Mouse (Mus musculus) CH12.LX (cell line): Measurements from ENCODE around the gene Ralgapa1. TPM values are rescaled to one million over a fixed set of nuclear protein-coding genes. Genes with fewer than 3 reads are reported as not detected.

ENCODE experiments used
- DNase-seq: peaks from one replicate; pipeline ENCODE4 v3.0.0-alpha.2; 2013; ENCODE audit errors: extremely low read depth
- H3K27ac ChIP-seq: 2 replicates; pipeline ENCODE4 v1.5.1; 2012; ENCODE audit warnings: low read depth, mild to moderate bottlenecking, control low read depth, moderate library complexity; ENCODE audit not compliant: insufficient read depth
- H3K27me3 ChIP-seq: replicated peaks from 2 replicates; pipeline ENCODE3; 2012; ENCODE audit warnings: inconsistent platforms
- H3K36me3 ChIP-seq, 2 experiments: replicated peaks in 1 of 2; 2 replicates each; pipeline versions ENCODE3 to v1.6.1; 2012; ENCODE audit warnings: inconsistent platforms in 1 of 2, low read length in 1 of 2, mild to moderate bottlenecking in 1 of 2, mixed read lengths in 1 of 2, moderate library complexity in 1 of 2; ENCODE audit not compliant: control insufficient read depth in 1 of 2, insufficient read depth in 1 of 2
- H3K4me1 ChIP-seq, 2 experiments: 2 replicates each; pipeline ENCODE4 v1.6.1; 2012; ENCODE audit warnings: inconsistent platforms in 1 of 2, moderate library complexity in 1 of 2; ENCODE audit not compliant: insufficient read depth in 2 of 2, control insufficient read depth in 1 of 2
- H3K4me2 ChIP-seq: 2 replicates; pipeline ENCODE4 v1.6.1; 2012; ENCODE audit warnings: low read depth, mild to moderate bottlenecking, control low read depth; ENCODE audit not compliant: poor library complexity, insufficient read depth, severe bottlenecking
- H3K4me3 ChIP-seq, 3 experiments: fragments of 150-350 bp in 1 of 3; sonication (generic) in 1 of 3; replicated peaks in 1 of 3; 2 replicates each; pipeline versions ENCODE3 to v1.5.1; 2011 to 2012; ENCODE audit warnings: low read depth in 2 of 3, low read length in 2 of 3, mild to moderate bottlenecking in 2 of 3, moderate library complexity in 2 of 3, control low read depth in 1 of 3, improper control_type of control experiment in 1 of 3, inconsistent platforms in 1 of 3, mixed read lengths in 1 of 3; ENCODE audit not compliant: poor library complexity in 1 of 3
- H3K79me2 ChIP-seq: replicated peaks from 2 replicates; pipeline ENCODE4 v1.6.1; 2012; ENCODE audit warnings: mild to moderate bottlenecking, moderate library complexity; ENCODE audit not compliant: control insufficient read depth, poor library complexity, insufficient read depth, severe bottlenecking; ENCODE audit errors: extremely low read depth
- H3K9ac ChIP-seq: 2 replicates; pipeline ENCODE4 v1.6.1; 2012; ENCODE audit warnings: low read depth, mild to moderate bottlenecking, control low read depth, moderate library complexity; ENCODE audit not compliant: insufficient read depth
- H3K9me3 ChIP-seq: replicated peaks from 2 replicates; pipeline ENCODE3; 2012; ENCODE audit warnings: low read length, inconsistent platforms, mixed read lengths
- BHLHE40 ChIP-seq: IDR thresholded peaks from 2 replicates; pipeline ENCODE4 v1.6.1; 2011; ENCODE audit warnings: mild to moderate bottlenecking, low read depth, low read length, improper control_type of control experiment
- CHD1 ChIP-seq: IDR thresholded peaks from 2 replicates; pipeline ENCODE4 v1.6.1; 2012; ENCODE audit warnings: low read depth, low read length, improper control_type of control experiment, inconsistent platforms
- CHD2 ChIP-seq: IDR thresholded peaks from 2 replicates; pipeline ENCODE4 v1.6.1; 2011; ENCODE audit warnings: low read length, improper control_type of control experiment
- CTCF ChIP-seq, 2 experiments: IDR thresholded peaks in 1 of 2; conservative IDR thresholded peaks in 1 of 2; 2 replicates each; pipeline ENCODE4 v1.5.1; 2011 to 2012; ENCODE audit warnings: low read depth in 2 of 2, low read length in 2 of 2, improper control_type of control experiment in 1 of 2, inconsistent platforms in 1 of 2, mild to moderate bottlenecking in 1 of 2, moderate library complexity in 1 of 2
- E2F4 ChIP-seq: IDR thresholded peaks from 2 replicates; pipeline ENCODE4 v1.6.1; 2011; ENCODE audit warnings: low read depth, low read length, improper control_type of control experiment; ENCODE audit not compliant: insufficient replicate concordance
- ELF1 ChIP-seq: IDR thresholded peaks from 2 replicates; pipeline ENCODE4 v1.6.1; 2014; ENCODE audit warnings: low read depth, mild to moderate bottlenecking, inconsistent platforms, low read length, improper control_type of control experiment
- EP300 ChIP-seq: IDR thresholded peaks from 2 replicates; pipeline ENCODE4 v1.6.1; 2011; ENCODE audit warnings: low read length, improper control_type of control experiment
- IRF4 ChIP-seq: IDR thresholded peaks from 2 replicates; pipeline ENCODE4 v1.6.1; 2014; ENCODE audit warnings: low read depth, mild to moderate bottlenecking, inconsistent platforms, low read length, improper control_type of control experiment
- JUN ChIP-seq: IDR thresholded peaks from 2 replicates; pipeline ENCODE4 v1.6.1; 2011; ENCODE audit warnings: low read depth, mild to moderate bottlenecking, low read length, improper control_type of control experiment, moderate library complexity; ENCODE audit not compliant: insufficient read depth
- KAT2A ChIP-seq: IDR thresholded peaks from 2 replicates; pipeline ENCODE4 v1.6.1; 2012; ENCODE audit warnings: low read length, improper control_type of control experiment, inconsistent platforms; ENCODE audit not compliant: insufficient replicate concordance
- MAFK ChIP-seq: IDR thresholded peaks from 2 replicates; pipeline ENCODE4 v1.6.1; 2011; ENCODE audit warnings: low read length, improper control_type of control experiment; ENCODE audit not compliant: insufficient replicate concordance
- MAX ChIP-seq: IDR thresholded peaks from 2 replicates; pipeline ENCODE4 v1.6.1; 2011; ENCODE audit warnings: low read length, improper control_type of control experiment
- MAZ ChIP-seq: IDR thresholded peaks from 2 replicates; pipeline ENCODE4 v1.6.1; 2012; ENCODE audit warnings: low read depth, mild to moderate bottlenecking, inconsistent platforms, low read length, improper control_type of control experiment, moderate library complexity
- MEF2A ChIP-seq: IDR thresholded peaks from 2 replicates; pipeline ENCODE4 v1.6.1; 2014; ENCODE audit warnings: low read depth, mild to moderate bottlenecking, inconsistent platforms, low read length, improper control_type of control experiment, borderline replicate concordance
- MXI1 ChIP-seq: IDR thresholded peaks from 2 replicates; pipeline ENCODE4 v1.6.1; 2011; ENCODE audit warnings: mild to moderate bottlenecking, low read depth, low read length, improper control_type of control experiment
- MYC ChIP-seq: IDR thresholded peaks from 2 replicates; pipeline ENCODE4 v1.6.1; 2011; ENCODE audit warnings: low read depth, mild to moderate bottlenecking, improper control_type of control experiment, low read length
- NELFE ChIP-seq: IDR thresholded peaks from 2 replicates; pipeline ENCODE4 v1.6.1; 2011; ENCODE audit warnings: low read depth, low read length, improper control_type of control experiment
- POLR2A ChIP-seq: IDR thresholded peaks from 2 replicates; pipeline ENCODE4 v1.6.1; 2011; ENCODE audit warnings: low read depth, mild to moderate bottlenecking, improper control_type of control experiment, low read length
- POLR2AphosphoS2 ChIP-seq: IDR thresholded peaks from 2 replicates; pipeline ENCODE4 v1.6.1; 2011; ENCODE audit warnings: low read depth, low read length, improper control_type of control experiment
- RAD21 ChIP-seq: IDR thresholded peaks from 2 replicates; pipeline ENCODE4 v1.6.1; 2011; ENCODE audit warnings: low read depth, mild to moderate bottlenecking, low read length, improper control_type of control experiment, moderate library complexity
- RCOR1 ChIP-seq: conservative IDR thresholded peaks from 2 replicates; pipeline ENCODE4 v1.6.1; 2012; ENCODE audit warnings: low read depth, mild to moderate bottlenecking, inconsistent platforms, low read length, improper control_type of control experiment
- SMC3 ChIP-seq: IDR thresholded peaks from 2 replicates; pipeline ENCODE4 v1.6.1; 2011; ENCODE audit warnings: low read depth, low read length, improper control_type of control experiment
- TCF12 ChIP-seq: IDR thresholded peaks from 2 replicates; pipeline ENCODE4 v1.6.1; 2014; ENCODE audit warnings: low read depth, mild to moderate bottlenecking, inconsistent platforms, low read length, improper control_type of control experiment
- UBTF ChIP-seq: IDR thresholded peaks from 2 replicates; pipeline ENCODE4 v1.6.1; 2012; ENCODE audit warnings: low read depth, mild to moderate bottlenecking, inconsistent platforms, low read length, improper control_type of control experiment, moderate library complexity
- USF2 ChIP-seq: conservative IDR thresholded peaks from 2 replicates; pipeline ENCODE4 v1.6.1; 2011; ENCODE audit warnings: low read depth, low read length, improper control_type of control experiment
- ZMIZ1 ChIP-seq: IDR thresholded peaks from 2 replicates; pipeline ENCODE4 v1.6.1; 2012; ENCODE audit warnings: low read depth, mild to moderate bottlenecking, inconsistent platforms, low read length, improper control_type of control experiment
- ZNF384 ChIP-seq: IDR thresholded peaks from 2 replicates; pipeline ENCODE4 v1.6.1; 2012; ENCODE audit warnings: low read depth, low read length, improper control_type of control experiment, inconsistent platforms
- dilution Hi-C: fragments of 300-500 bp; cut with MboI; formaldehyde crosslinking; loops from 2 replicates; pipeline ENCODE4 v1.14.3; 2020; ENCODE audit warnings: low sequenced_read_pairs; ENCODE audit not compliant: extremely low pct_unique_long_range_greater_than_20kb, extremely low pct_ligation_motif_present
- in situ Hi-C: fragments of 300-500 bp; cut with MboI; formaldehyde crosslinking; loops from 3 replicates; pipeline ENCODE4 v1.14.3; 2019; ENCODE audit warnings: low sequenced_read_pairs, low pct_ligation_motif_present, low pct_unique_long_range_greater_than_20kb, mixed read lengths
- polyA plus RNA-seq: library from polyadenylated mRNA; unstranded; fragments of >175 nt; gene quantifications from 2 replicates; pipeline ENCODE4 v1.2.1, GENCODE M21; 2012; ENCODE audit warnings: low read depth; ENCODE audit not compliant: insufficient read length
- total RNA-seq, 2 experiments: library from RNA; depleted of rRNA; stranded (reverse); fragments of 300-350 nt in 1 of 2; fragments of >200 nt in 1 of 2; gene quantifications; 2 replicates each; pipeline ENCODE4 v1.2.3; 2012 to 2014

The Ralgapa1 gene
- total and polyA plus RNA-seq, 3 experiments: 10.3 to 24.4 (median 19.2) TPM

GRCm38 (mm10) chr12:55648011-55648525, 172.9 kb downstream of the Ralgapa1 start:
- H3K4me3 ChIP-seq: no peak overlapping the region
- peaks cover 0 to 10% of the 10 kb centered on the region in 2 experiments for H3K36me3 ChIP-seq
- peaks cover 0 to 13% of the 10 kb centered on the region in 2 experiments; a peak in 2 of 4 replicates for H3K4me1 ChIP-seq
- TF ChIP-seq MAX (no peak), IRF4 (peak; percentile 56; the same call in 1 of the 2 replicates)
- peak overlapping the region; percentile 33 for H3K9ac ChIP-seq
- H3K9me3 ChIP-seq: no peaks in the 10 kb centered on the region
- peak; percentile 28 for DNase-seq
- in situ Hi-C loops (no loop called here), dilution Hi-C loops (no loop called here)
- H3K79me2 ChIP-seq: no peaks in the 10 kb centered on the region
- no peak overlapping the region for H3K27ac ChIP-seq
- H3K4me2 ChIP-seq: peak overlapping the region; percentile 62
- H3K27me3 ChIP-seq: no peaks in the 10 kb centered on the region

DNA sequence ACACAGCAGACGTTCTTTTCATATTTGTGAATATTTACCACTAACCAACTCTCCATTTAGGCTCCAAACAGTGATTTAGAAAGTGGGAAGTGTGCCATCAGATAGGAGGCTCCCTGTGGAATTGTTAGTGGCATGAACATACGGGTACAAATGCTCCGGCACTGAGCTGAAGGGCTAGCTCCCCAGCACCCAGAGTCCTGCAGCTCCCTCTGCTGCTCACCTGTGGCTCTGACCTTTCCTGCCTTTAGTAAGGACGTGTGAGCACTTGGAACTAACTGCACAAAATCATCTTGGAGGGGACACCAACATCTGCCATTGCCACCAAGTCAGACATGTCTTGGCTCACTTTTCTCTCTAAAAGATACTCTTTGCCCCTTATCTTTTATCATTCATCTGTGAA, 194.3 kb downstream of the Ralgapa1 start:
- H3K4me2 ChIP-seq: no peak overlapping the region
- no peak for DNase-seq
- TF ChIP-seq CHD1 (no peak), BHLHE40 (no peak), MAFK (no peak), ZMIZ1 (no peak), EP300 (no peak), POLR2A (no peak), RAD21 (peak; percentile 62), UBTF (no peak), CTCF (conservative IDR thresholded peaks at IDR 0.05 in 1 of 2, IDR thresholded peaks at IDR 0.05 in 1 of 2; ENCODE audit: low read depth in 2 of 2, low read length in 2 of 2) (peak in 1 of 2 experiments; percentile 66; a peak in 2 of 4 replicates), NELFE (no peak), SMC3 (peak; percentile 61), IRF4 (no peak)
- TF ChIP-seq, all 38 proteins: peak for 3
- H3K4me1 ChIP-seq: peaks cover 0 to 7% of the 10 kb centered on the region in 2 experiments; a peak in 2 of 4 replicates
- in situ Hi-C loops: no loop called here
- no peaks in the 10 kb centered on the region for H3K79me2 ChIP-seq
- no peak overlapping the region for H3K27ac ChIP-seq
- H3K4me3 ChIP-seq: no peak overlapping the region
- peaks cover 0 to 1% of the 10 kb centered on the region in 2 experiments for H3K36me3 ChIP-seq
- dilution Hi-C loops: no loop called here
- no peaks in the 10 kb centered on the region for H3K27me3 ChIP-seq
- no peaks in the 10 kb centered on the region for H3K9me3 ChIP-seq
- no peak overlapping the region for H3K9ac ChIP-seq

DNA sequence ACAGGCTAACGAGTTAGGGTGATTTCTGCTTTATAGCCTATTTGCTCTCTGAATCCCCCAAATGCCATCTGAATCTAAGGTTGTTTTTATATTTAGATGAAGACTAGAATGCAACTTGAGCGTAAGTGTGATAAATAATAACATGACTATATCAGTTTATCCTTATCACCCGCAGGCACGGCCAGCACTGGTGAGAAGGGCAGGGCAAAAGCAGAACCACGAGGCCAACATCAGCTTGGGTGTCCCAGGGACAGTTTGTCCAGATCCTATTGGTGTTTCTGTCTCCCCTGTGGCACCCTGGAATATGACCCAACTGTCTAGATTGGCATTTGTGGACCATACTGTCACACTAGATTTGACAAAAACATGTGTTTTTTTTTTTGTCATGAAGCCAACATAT, 197.7 kb downstream of the Ralgapa1 start:
- Histone ChIP-seq H3K4me1 (peaks cover 0 to 7% of the 10 kb centered on the region in 2 experiments; a peak in 2 of 4 replicates), H3K9ac (no peak overlapping the region), H3K36me3 (peaks cover 0 to 4% of the 10 kb centered on the region in 2 experiments), H3K27ac (no peak overlapping the region), H3K79me2 (no peaks in the 10 kb centered on the region), H3K4me3 (no peak overlapping the region), H3K4me2 (no peak overlapping the region), H3K9me3 (no peaks in the 10 kb centered on the region), H3K27me3 (no peaks in the 10 kb centered on the region)
- dilution Hi-C loops: no loop called here
- no peak for DNase-seq
- in situ Hi-C loops: no loop called here
- TF ChIP-seq POLR2AphosphoS2: no peak
- no peak for TF ChIP-seq MEF2A
- TF ChIP-seq TCF12: no peak
- TF ChIP-seq ELF1: no peak
- no peak for TF ChIP-seq ZNF384
- no peak for TF ChIP-seq USF2
- TF ChIP-seq UBTF: no peak
- no peak for TF ChIP-seq CHD2
- no peak for TF ChIP-seq E2F4
- TF ChIP-seq KAT2A: no peak
- TF ChIP-seq RCOR1: no peak
- no peak for TF ChIP-seq JUN
- TF ChIP-seq MYC: no peak
- no peak for TF ChIP-seq SMC3
- TF ChIP-seq MXI1: no peak
- TF ChIP-seq NELFE: no peak
- TF ChIP-seq CTCF (conservative IDR thresholded peaks at IDR 0.05 in 1 of 2, IDR thresholded peaks at IDR 0.05 in 1 of 2; ENCODE audit: low read depth in 2 of 2, low read length in 2 of 2): no peak
- no peak for TF ChIP-seq MAZ
